Mouse (Mus musculus) stomach, embryonic 15.5 days (tissue): ENCODE data around the gene Olfr32. TPM values are rescaled to one million over a fixed set of nuclear protein-coding genes. Genes with fewer than 3 reads are reported as not detected.
"Not testable (repeated sequence)": the region's sequence is repeated elsewhere in the genome, so short reads cannot be mapped to it uniquely, and the experiment has no call there.

Experiments used
- ATAC-seq: fragments of 200-750 bp; cut with Nextera tagmentation; 2 replicates; pipeline ENCODE4 v1.8.0; 2017; ENCODE audit warnings: low read depth, moderate number of reproducible peaks, moderate TSS enrichment; ENCODE audit not compliant: insufficient read depth, low FRiP score
- H3K27ac ChIP-seq: fragments of 300-500 bp; sonication (generic); 2 replicates; pipeline ENCODE4 v1.5.1; 2015; ENCODE audit warnings: mild to moderate bottlenecking, inconsistent platforms
- H3K27me3 ChIP-seq: fragments of 300-500 bp; sonication (generic); replicated peaks from 2 replicates; pipeline ENCODE4 v1.6.1; 2015; ENCODE audit warnings: inconsistent platforms
- H3K36me3 ChIP-seq: fragments of 300-500 bp; sonication (generic); 2 replicates; pipeline ENCODE4 v1.6.1; 2015; ENCODE audit warnings: inconsistent platforms
- H3K4me1 ChIP-seq: fragments of 300-500 bp; sonication (generic); 2 replicates; pipeline ENCODE4 v1.6.1; 2015; ENCODE audit warnings: inconsistent platforms
- H3K4me2 ChIP-seq: fragments of 300-500 bp; sonication (generic); 2 replicates; pipeline ENCODE4 v1.6.1; 2015; ENCODE audit warnings: mild to moderate bottlenecking, inconsistent platforms
- H3K4me3 ChIP-seq: fragments of 300-500 bp; sonication (generic); replicated peaks from 2 replicates; pipeline ENCODE4 v1.5.1; 2015; ENCODE audit warnings: inconsistent platforms
- H3K9ac ChIP-seq: fragments of 300-500 bp; sonication (generic); 2 replicates; pipeline ENCODE4 v1.6.1; 2015; ENCODE audit warnings: inconsistent platforms
- H3K9me3 ChIP-seq: fragments of 300-500 bp; sonication (generic); 2 replicates; pipeline ENCODE4 v1.6.1; 2016; ENCODE audit warnings: inconsistent platforms
- WGBS: fragments of 180-500 bp; shearing (Covaris S2); methylation state at CpG from one replicate; pipeline ENCODE4 v1.1.7; 2015; 5-methylcytosine and 5-hydroxymethylcytosine counted together
- polyA plus RNA-seq: library from polyadenylated mRNA; unstranded; fragments of >200 nt; fragmentation: Nextera tagmentation; extraction: Ambion mirVana; gene quantifications from 2 replicates; pipeline ENCODE4 v1.2.1, GENCODE M21; 2015

Olfr32 gene
- not detected in 2 replicates for polyA plus RNA-seq

DNA sequence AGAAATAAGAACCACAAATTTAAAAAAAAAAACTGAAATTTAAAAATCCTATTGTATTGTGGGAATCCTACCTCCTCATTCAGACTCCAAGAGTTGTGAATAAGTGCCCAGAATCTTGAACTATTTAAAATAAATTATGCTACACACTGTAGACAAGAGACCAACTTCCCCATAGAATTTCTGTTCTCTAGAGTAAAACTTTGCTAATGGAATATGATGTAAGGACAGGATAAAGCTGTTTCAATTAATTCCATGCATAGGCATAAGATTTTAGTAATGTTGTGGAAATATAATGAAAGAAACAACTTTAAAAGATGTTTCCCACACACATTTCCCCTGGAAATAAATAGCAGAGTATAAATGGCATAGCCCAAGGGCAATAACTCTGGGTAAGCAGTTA is at the start of gene Olfr32:
TSS of gene Olfr32 (minus strand) at position 101 of the 400 bp plus-strand sequence.
- H3K4me2 ChIP-seq, result no peak within 1 kb of the TSS
- H3K9me3 ChIP-seq, result no peaks in the 10 kb centered on the region
- H3K27ac ChIP-seq, result no peak within 1 kb of the TSS
- H3K36me3 ChIP-seq, result no peaks in the 10 kb centered on the region
- H3K9ac ChIP-seq, result no peak within 1 kb of the TSS
- no peak for ATAC-seq
- no peak within 1 kb of the TSS for H3K4me3 ChIP-seq
- H3K4me1 ChIP-seq, result no peaks in the 10 kb centered on the region
- no peaks in the 10 kb centered on the region for H3K27me3 ChIP-seq

DNA sequence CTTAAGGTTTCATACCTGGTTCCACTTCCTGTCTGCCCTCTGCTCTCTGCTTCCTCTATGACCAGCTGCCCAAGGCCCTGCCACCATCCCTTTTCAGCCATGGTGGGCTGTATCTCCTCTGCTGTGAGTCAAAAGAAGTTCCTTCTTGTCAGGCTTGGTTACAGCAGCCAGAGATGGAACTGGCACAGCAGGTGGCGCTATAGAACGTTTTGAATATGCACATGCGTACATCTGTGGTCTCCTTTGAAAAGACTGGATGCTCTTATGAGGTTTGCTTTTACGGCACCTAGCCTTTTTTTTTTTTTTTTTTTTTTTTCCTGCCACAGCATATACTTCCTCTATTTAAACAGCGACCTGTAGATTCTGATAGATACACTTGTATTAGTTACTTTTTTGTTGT is 45.0 kb upstream of the Olfr32 start:
- not testable (repeated sequence) for H3K9ac ChIP-seq, H3K4me1 ChIP-seq, H3K4me3 ChIP-seq, H3K9me3 ChIP-seq, H3K4me2 ChIP-seq, H3K27me3 ChIP-seq, H3K27ac ChIP-seq, ATAC-seq, H3K36me3 ChIP-seq
- no CpG with 5 or more reads among the region's 5 CpGs for WGBS

DNA sequence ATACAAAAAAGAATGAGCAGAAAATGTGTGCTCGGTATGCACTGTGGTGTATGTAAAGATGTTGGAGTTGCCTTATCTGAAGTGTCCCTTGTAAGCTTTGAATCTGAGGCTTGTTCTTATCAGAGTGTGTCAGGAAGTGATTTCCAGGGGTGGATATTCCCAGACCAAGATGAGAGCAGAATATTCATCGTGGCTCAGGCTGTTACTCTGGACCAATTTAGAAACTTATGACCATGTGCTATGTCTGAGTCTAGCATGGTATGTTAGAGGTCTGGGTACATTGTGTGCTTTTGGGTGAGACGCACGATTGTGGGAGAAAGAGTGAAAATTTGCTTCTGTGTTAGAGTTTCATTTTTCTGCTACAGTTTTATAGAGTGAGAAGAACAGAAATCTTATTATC is 44.0 kb upstream of the Olfr32 start:
- H3K27me3 ChIP-seq, H3K4me2 ChIP-seq, H3K4me3 ChIP-seq, H3K36me3 ChIP-seq, H3K4me1 ChIP-seq, H3K27ac ChIP-seq, H3K9ac ChIP-seq, ATAC-seq, H3K9me3 ChIP-seq: not testable (repeated sequence)
- no CpG with 5 or more reads among the region's 4 CpGs for WGBS

DNA sequence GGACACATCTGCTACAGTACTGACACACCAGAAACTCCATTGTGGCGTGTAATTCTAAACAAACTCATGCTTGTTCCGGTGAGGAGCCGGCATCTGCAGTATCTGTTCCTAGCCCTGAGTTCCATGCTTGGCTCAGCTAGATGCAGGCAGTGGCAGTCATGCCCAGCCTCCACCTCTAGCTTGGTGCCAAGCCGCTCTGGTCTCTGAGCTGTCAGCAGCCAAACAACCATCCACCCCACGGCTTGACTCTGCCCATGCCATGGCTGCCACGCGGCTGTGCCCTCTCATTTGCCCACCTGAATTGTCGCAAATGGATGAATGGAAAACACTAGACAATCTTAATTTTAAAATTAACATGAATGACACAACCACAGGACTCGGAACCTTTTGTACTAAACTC is 11.8 kb upstream of the Olfr32 start:
- H3K27ac ChIP-seq, result no peak overlapping the region
- H3K4me1 ChIP-seq, result no peaks in the 10 kb centered on the region
- no peak overlapping the region for H3K9ac ChIP-seq
- no peak overlapping the region for H3K4me3 ChIP-seq
- no peaks in the 10 kb centered on the region for H3K9me3 ChIP-seq
- ATAC-seq, result no peak
- no peaks in the 10 kb centered on the region for H3K27me3 ChIP-seq
- no peak overlapping the region for H3K4me2 ChIP-seq
- WGBS, result 81% methylated on average over 9 of the region's 9 CpGs
- H3K36me3 ChIP-seq, result no peaks in the 10 kb centered on the region

DNA sequence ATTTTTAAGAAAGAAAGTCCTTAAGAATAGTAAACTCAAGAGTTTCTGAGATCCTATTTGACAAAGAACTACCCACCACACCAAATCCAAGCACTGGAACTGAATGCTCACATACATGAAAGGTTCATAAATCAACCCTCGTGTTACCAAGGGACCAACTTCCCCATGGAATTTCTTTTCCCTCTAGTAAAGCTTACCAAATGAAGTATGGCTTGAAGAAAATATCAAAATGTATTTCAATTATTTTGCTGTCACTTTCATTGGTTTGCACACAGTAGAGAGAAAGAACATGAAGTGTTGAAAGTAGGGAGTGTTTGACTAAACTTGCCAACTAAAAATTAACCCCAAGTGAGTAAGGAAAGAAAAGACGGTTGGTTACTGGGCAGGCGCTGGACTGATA is 10.9 kb upstream of the Olfr32 start, which contains the start of gene Olfr1270:
TSS of gene Olfr1270 (minus strand) at position 101 of the 400 bp plus-strand sequence.
- Histone ChIP-seq H3K4me3 (no peak within 1 kb of the TSS), H3K9me3 (no peaks in the 10 kb centered on the region), H3K4me2 (no peak within 1 kb of the TSS), H3K27me3 (no peaks in the 10 kb centered on the region), H3K36me3 (no peaks in the 10 kb centered on the region), H3K9ac (no peak within 1 kb of the TSS), H3K27ac (no peak within 1 kb of the TSS), H3K4me1 (no peaks in the 10 kb centered on the region)
- WGBS, result 73% methylated on average over 3 of the region's 3 CpGs
- ATAC-seq, result no peak

DNA sequence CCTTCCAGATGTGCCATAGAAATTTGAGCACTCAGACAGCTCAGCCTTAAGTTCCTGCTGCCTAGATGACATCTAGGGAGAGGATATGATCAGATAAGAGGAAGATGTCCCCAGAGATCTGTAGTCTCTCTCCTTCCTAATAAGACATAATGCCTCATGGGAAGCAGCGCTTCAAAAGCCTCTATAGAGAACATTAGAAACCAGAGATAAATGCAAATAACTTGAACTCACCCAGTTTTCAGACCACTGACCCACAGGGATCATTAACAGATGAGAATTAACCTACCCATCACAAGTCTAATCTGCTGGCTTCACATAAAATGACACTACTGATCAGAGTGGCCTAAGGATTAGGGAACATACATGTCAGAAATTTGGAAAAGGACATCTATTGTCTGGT is 20.8 kb downstream of the Olfr32 start, which contains the start of gene Olfr1269:
TSS of gene Olfr1269 (minus strand) at position 101 of the 400 bp plus-strand sequence.
- H3K36me3 ChIP-seq, result no peaks in the 10 kb centered on the region
- no peaks in the 10 kb centered on the region for H3K27me3 ChIP-seq

More for the DNA sequence above, 20.8 kb downstream of the Olfr32 start, which contains the start of gene Olfr1269:
- Histone ChIP-seq H3K4me2 (no peak within 1 kb of the TSS), H3K27ac (no peak within 1 kb of the TSS), H3K9ac (no peak within 1 kb of the TSS), H3K4me3 (no peak within 1 kb of the TSS), H3K4me1 (no peaks in the 10 kb centered on the region), H3K9me3 (no peaks in the 10 kb centered on the region)
- WGBS, result 84% methylated on average over 1 of the region's 1 CpGs
- no peak for ATAC-seq

Other genes with a start within 250 kb of the Olfr32 start
- gene Olfr1258, start 215.0 kb downstream of the Olfr32 start, polyA plus RNA-seq, result not detected in 2 replicates
- not detected in 2 replicates for gene Olfr1259, start 193.6 kb downstream of the Olfr32 start, polyA plus RNA-seq
- gene Olfr1260, start 168.0 kb downstream of the Olfr32 start, polyA plus RNA-seq, result not detected in 2 replicates
- gene Olfr1261, start 151.1 kb downstream of the Olfr32 start, polyA plus RNA-seq, result not detected in 2 replicates
- gene Olfr1262, start 142.2 kb downstream of the Olfr32 start, polyA plus RNA-seq, result not detected in 2 replicates
- not detected in 2 replicates for gene Olfr1263, start 130.2 kb downstream of the Olfr32 start, polyA plus RNA-seq
- gene Olfr1264, start 116.7 kb downstream of the Olfr32 start, polyA plus RNA-seq, result not detected in 2 replicates
- gene Olfr1265, start 107.0 kb downstream of the Olfr32 start, polyA plus RNA-seq, result not detected in 2 replicates
- not detected in 2 replicates for gene Olfr140, start 78.7 kb downstream of the Olfr32 start, polyA plus RNA-seq
- gene Olfr1269, start 20.9 kb downstream of the Olfr32 start, polyA plus RNA-seq, result not detected in 2 replicates
- gene Olfr1270, start 10.8 kb upstream of the Olfr32 start, polyA plus RNA-seq, result not detected in 2 replicates
- not detected in 2 replicates for gene Olfr1506, start 82.2 kb upstream of the Olfr32 start, polyA plus RNA-seq
- not detected in 2 replicates for gene Olfr142, start 115.3 kb upstream of the Olfr32 start, polyA plus RNA-seq
- gene Olfr1271, start 128.7 kb upstream of the Olfr32 start, polyA plus RNA-seq, result not detected in 2 replicates
- gene Olfr1272, start 150.5 kb upstream of the Olfr32 start, polyA plus RNA-seq, result not detected in 2 replicates
- gene Gm13769, start 179.9 kb upstream of the Olfr32 start, polyA plus RNA-seq, result 0.05 TPM in 1 of 2 replicates, not detected in the other